Mouse (Mus musculus) 3134 (cell line): ENCODE measurements around the gene Lmx1b.

Experiments used
- DNase-seq: peaks from one replicate; pipeline ENCODE4 v3.0.0-alpha.2; 2011; ENCODE audit warnings: low spot score; ENCODE audit not compliant: insufficient read length; ENCODE audit errors: extremely low read depth

Gene Lmx1b

DNA sequence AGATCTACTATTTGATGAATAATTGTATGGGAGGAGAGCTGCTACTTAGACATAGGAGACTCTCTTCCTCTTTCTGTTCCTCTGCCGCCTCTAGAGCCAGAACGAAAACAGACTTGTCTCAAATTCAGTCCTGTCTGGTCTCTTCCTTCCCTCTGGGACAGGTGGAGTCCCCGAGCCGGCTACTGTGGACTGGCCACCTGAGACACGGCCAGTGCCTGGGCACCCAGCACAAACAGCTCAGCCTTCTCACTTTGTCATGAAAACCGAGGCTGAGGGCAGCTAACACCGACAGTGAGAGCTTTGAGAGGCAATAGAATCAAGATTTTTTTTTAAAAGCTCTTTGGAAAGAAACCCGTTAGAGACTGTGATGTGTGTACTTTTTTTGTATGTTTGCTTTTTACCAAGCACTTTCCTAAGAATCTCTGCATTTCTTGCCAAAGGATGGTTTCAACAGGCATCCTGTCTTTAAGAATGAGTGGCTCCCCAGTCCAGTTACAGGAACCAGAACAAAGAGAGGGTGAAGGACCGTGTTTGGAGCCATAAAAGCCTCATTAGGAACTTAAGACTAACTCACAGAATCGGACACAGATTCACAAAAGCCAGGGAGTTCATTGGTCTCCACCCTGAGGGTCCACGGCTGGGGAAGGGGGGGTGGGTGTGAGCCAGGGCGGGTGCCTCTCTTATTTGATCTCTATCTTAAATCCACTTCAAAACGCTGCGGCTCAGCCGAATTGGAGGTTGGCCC, 5.4 kb upstream of the Lmx1b start:
- DNase-seq = no peak

DNA sequence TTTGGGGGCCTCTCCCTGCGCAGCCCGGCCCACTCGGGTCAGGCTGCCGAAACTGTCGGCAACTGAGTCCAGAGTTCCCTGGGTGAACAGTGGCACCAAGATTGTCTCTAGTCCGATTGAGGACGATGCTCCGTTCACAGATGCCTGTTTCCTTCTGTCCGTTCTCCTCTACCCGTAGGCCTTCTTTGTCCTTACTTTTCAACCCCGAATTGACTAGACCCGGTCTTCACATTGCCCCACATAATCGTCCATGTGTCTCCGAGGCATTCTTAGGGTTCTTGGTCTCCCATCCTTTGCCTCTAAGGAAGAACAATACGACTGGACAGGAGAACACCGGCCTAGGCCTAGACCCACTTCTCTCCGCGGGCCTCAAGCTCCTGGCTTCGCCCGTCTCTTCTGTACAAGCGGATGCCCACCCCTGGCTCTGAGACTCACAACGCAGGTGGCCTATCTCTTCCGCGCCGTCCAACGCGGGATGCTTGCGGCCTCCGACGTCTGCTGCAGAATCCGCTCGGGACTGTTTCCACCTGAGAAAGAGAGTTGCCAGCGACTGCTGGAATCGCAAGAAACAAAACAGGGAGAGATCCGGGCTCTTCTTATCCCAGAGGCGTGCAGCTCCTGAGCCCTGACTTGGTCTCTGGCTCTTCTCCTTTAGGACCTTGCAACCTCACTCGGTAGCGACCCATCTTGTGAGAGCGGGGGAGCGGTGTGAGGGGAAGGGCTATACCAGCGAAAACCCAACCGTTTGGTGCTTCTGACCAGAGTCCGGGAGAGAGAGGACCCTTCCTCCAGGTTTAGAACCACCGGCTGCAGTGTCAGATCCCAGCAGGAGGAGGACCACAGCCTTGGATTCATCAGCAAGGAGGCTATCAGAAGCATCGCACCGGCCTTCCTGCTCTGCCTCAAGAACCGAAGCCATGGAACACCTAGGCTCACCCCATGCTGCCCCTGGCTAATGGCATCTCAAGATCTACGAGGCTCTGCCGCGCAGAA, 3.7 kb upstream of the Lmx1b start:
- DNase-seq = no peak

DNA sequence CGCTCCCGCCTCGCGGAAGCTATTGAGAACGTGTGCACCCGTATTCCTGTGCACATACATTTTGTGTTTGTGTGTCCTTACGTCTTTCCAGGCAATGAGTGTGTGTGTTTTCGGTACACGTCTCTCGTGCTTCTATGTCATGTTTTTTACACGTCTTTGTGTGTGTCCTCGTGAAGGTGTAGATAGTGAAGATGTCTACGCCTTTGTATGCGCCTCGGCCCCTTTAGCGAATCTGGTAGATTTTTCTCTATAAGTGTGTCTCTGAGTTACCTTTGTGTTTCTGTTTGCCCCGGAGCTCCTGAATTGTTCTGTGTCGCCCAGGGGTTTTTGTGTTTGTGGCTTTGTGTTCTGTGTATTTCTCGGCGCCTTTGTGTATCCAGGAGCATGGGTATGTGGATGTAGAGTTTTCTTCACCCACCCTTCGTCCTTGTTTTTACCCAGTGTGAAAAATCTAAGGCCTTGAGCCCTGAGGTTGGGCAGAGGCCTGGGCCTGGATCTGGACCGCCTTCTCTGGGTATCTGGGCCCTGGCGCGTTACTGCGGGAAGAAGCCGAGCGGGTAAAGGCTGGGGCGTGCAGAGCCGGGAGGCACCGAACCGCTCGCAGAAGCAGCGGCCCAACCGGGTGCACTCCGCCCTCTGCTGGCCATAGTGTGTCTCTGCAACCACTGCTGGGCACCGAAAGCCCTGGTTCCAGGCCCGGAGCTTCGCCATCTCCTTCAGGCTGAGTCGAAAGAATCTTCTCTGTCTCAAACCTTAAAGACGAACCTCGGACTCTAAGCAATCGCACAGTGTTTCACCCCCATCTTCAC, 2.5 kb upstream of the Lmx1b start:
- no peak for DNase-seq

DNA sequence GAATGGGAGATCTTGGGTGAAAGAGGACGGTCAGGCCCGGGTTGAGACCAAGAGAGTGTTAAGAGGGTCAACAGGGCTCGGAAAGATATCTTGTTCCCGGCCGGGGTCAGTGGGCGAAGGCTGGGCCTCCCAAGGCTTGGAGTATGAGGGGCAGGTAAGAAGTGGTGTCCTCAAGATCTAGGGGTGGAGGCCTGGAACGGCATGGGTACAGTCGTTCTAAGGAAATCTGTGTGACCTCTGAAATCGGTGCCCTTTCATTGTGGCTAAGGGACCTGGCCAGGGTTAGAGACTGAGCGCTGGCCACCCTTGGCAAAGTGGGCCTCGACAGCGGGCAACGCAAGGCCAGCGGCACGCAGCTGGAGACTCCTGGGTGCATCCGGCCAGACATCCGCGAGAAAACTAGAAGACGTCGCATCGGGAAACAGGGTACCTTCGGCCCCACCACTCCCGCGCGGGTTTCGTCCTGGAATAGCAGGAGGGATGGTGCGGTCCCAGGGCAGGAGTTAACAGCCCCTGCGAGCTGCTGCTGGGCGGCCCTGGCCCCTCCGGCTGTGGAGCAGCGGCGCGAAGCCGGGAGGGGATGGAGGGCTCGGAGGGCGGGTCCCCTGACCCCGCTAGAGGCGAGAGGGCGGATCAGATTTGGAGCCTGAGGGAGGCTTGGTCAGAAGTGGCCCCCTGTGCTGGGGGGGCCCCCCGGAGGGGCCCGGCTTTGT, 1.7 kb upstream of the Lmx1b start:
- DNase-seq = no peak

DNA sequence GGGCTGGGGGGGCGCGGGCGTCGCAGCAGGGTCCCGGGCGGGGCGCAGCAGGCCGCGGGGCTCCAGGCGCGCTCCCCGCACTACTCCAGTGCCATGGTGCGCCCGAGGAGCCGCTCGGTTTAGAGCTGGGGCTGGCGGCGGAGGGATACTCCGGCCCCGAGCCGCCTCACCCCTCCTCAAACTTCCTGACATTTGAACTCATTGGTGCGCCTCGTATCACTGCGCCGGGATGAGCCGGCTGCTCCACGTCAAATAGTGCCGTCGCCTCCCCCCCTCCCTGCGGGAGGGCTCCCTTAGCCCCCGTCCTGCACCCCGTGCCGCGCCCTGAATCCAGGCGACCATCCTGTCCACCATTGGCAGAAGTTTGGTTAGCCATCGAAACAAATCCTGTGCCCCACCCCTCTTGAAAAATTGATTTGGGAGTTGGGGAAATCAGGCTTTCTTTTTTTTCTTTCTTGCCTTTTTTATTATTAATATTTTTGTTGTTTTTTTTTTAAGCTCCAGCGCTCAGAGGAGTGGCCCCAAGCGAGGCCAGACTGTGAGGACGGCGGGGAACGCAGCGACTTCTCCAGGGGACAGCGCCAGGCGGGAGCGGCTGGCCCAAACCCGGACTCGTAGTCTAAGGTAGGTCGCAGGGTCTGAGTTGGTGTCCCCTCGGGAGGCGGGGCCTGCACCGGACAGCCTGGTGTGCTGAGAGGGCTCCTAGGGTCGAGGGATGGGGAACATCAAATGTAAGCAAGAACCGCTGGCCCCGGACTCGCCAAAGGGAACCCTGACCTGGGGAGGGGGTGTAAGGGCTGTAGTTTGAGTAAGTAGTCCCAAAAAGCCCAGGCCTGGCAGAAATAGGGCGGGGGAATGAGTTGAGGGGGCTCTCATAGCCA, 907 bp upstream of the Lmx1b start:
- DNase-seq = no peak

DNA sequence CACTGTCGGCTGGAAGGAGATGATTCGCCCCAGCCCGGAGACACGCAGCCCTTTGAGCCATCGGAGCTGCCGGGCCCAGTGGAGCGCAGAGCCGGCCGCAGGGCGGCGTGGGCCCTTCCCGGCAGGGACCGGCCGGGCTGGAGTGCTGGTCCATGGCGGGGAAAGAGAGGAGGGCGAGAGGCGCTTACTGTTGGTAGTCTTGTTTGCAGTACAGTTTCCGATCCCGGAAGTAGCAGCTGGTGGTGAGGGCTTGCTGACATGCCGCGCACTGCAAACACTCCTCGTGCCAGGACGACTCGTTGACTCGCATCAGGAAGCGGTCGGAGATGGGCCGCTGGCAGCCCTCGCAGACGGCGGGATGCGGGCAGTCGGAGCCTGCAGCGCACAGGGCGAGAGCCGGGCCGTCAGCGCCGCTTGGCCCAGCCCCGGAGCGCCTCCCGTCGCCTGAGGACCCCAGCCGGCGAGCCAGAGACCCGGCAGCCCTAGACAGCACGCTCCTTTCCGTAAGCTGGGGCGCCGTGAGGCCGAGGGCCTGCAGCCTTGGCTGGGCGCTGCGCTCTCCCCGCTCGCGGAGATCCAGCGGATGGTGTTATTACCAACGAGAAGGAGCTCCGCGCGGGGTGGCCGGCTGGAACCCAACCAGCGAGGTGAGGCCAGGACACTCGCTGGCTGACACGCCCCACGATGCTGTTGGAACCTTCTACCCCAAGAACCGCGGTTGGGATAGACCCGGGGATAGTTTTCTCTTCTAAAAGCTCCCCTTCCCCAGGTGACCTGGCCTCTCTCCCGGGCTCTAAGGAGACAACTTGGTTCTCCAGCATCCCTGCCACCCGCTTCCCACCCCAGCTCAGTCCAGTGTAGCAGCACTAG, 775 bp downstream of the Lmx1b start:
- no peak for DNase-seq

DNA sequence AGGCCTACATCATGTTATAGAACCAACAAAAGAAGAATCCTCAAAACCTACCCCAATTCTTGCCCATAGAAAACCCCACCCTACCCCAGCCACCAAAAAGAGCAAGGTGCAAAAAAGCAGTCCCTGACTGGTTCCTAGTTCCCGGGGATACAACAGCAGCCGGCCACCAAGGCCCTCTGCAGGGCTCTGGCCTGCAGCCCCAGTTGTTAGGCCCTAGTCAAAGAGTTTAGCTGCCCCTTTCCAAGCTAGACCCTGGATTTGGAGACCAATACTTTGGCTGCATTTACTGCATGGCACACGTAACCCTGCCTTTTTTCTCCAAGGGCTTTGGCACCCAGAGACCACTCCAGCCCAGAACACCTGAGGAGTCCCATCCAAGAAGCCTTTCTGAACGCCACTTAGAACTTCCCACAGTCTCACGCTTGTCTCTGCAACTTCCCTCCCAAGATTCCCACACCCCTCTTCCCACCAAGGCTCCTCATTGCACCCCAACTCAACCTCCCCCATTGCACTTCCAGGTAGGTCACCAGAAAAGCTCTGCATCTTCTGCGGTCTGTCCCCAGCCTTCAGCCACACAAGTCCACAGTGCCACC, 2.1 kb downstream of the Lmx1b start:
- DNase-seq = no peak

DNA sequence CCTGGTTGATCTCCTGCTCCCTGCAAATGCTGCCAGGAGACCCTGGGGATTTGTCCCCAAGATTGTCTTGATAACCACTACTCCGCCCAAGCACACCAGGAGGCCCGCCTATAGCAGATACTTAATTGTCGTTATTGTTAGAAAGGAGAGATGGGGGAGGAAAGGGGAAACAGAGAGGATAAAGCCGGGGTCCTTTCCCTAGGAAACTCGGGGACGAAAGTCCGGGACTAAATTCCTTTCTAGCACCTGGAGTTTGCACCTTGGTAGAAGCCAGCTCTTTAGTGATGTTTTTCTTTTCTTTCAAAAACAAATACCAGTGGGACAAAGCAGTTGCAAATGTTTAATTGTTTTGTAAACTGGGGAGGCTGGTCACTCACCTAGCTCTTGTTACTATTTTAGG, 3.0 kb downstream of the Lmx1b start:
- DNase-seq = no peak

DNA sequence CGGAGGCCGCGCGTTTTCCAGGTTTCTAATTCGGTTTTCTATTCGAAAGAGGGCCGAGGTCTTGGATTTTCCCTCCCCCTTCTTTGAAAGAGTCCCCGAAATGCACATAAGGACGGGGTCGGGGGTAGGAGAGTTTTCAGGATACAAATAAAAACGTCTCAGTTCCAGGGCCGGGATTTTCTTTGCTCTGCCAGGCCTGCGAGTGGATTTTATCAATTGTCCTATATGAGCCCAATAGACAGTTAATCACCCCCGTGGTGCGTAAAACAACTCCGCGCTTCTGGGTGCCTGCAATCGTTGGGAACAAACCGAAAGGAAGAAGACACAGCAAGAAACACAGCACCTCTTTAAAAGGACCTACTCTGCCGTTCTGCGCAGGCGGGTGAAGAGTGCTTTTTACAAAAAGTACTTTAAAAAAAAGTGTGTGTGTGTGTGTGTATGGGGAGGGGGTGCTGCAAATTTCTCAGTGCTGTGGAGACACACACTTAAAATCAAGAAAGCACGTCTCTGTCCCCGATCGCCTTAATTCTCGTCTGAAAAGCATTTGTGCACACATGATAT, 3.6 kb downstream of the Lmx1b start:
- no peak for DNase-seq

DNA sequence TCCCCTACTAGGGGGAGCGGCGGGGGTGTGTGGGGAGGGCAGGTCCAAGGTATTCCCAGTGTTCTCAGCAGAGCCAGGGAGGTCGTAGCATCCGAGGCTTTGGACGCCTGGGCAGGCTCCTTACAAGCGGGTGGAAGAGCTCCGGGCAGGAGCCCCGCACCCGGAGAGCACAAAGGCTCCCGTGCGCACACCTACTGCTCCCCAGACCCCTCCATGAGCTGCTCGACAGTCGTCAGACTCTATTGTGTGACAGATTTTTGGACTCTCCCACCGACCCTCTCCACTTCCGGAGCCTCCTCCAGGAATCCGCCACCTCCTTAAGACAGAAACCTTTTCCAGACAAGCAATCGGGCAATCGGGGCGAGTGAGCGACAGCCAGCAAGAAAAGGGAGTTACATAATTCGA, 4.2 kb downstream of the Lmx1b start:
- DNase-seq = no peak

DNA sequence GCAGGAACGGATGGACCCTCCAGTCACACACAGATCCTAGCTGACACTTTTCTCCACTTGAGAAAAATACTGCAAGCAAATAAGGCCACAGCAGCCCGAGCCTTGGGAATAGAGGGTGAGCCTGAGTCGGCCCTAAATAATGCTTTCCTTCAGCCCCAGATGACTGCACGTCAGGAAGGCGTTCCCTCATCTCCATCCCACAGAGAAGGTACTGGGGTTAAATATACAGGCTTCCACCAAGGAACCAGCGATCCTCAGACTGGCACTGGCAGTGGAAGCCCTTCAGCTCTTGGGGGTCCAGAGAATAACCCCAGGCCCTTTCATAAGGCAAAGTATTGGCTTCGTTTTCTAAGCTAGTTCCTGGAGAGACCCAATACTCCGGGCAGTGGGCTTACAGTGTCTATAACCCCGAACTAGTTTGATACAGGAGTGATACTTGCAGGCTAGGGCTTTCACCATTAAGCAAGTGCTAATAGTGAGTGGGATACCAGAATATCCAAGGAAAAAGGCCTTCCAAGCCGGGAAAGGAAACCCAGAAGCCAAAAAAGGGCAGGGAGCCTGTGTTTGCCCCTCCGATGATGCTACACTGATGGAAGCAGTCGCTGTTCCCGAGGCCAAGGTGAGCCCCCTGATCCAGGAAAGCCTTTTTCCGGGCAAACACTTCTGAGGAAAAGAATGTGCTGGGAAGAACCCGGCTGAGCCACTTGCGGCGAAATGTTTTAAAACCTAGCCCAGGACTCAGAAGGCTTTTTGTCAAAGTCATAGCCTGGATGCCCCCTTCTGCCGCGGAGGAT, 4.8 kb downstream of the Lmx1b start:
- DNase-seq = no peak

DNA sequence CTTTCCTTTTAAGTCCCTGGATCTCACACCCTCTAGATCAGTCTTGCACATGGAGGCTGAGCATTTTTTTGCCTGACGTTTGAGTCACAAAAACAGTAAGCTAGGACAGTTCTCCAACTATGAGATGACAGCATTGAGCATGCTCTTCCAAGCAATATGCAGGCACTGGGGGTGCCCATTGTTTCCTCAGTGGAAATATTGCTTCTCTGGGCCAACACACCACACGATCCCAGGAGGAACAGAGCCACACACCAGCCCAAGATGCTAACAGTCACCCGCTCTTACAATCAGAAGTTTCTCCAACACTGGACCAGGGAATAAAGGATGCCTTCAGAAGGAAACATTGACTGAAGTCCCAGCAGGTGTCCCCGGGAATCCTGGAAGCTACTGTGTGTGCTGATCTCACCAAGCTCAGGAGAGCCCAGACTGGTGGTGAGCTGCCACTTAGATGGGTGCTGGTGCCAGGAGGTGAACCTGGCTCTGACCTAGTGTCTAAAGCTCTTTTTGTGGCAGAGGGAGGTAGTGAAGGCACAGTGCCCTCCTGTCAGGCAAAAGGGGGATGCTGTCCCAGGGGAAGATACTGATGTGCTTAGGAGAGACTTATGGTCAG, 5.7 kb downstream of the Lmx1b start:
- no peak for DNase-seq

DNA sequence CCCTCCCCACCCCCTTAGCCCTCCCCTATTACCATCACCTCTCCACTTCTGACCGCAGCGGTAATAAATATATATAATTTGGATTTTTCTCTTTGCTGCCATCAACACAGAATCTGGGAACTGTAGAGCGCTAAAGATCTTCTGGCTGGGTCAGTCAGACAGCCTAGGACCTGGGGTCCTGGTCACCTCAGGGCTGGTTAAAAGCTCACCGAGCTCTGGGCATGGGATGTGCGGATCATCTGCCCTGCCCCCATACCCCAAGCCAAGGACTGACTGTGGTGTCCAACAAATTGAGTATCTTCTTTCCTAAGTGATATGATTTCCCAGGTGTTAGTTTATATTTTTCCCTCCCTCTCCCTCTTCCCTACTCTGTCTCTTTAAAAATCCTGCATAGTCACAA, 6.4 kb downstream of the Lmx1b start:
- no peak for DNase-seq

DNA sequence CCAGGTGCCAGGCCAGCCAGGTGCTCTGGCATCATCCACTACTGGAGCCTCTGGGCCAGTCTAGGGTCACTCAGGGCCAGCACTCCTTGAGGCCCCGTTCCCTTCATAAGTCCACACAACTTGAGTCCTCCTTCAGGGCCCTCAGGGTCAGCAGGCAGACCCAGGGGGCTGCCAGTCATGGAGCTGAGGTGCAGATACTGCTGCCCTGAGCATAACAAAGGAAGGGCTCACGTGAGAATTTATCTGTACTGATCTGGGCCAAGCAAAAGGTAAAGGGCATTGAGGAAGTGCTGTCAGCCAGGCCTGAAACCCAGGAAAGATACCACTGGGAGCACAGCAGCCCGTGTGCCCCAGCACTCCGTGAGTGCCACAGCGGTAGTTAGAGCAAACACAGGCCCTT, 7.1 kb downstream of the Lmx1b start:
- DNase-seq = no peak

DNA sequence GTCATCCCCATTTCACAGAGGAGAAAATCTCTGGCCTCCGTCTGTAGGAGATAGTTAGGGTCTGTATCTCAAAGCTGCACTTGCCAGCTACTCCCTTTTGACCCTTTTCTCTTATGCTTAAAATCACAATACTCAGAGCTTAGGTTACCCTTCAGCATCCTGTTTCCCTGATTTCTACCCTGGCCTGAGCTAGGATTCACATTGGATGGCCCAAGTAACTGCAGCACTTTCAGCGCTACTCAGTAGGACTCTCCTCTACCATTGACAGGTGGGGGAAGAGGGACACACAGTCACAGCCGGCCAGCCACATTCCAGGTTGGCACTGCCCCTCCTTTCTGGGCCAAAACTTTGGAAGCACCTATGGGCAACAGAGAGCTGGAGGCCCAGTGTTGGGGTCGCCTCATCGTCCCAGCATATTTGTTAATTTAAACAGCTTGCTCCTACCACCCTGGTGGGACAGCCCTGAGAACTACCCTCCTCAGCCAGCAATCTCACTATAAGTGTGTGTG, 7.7 kb downstream of the Lmx1b start:
- DNase-seq = no peak

DNA sequence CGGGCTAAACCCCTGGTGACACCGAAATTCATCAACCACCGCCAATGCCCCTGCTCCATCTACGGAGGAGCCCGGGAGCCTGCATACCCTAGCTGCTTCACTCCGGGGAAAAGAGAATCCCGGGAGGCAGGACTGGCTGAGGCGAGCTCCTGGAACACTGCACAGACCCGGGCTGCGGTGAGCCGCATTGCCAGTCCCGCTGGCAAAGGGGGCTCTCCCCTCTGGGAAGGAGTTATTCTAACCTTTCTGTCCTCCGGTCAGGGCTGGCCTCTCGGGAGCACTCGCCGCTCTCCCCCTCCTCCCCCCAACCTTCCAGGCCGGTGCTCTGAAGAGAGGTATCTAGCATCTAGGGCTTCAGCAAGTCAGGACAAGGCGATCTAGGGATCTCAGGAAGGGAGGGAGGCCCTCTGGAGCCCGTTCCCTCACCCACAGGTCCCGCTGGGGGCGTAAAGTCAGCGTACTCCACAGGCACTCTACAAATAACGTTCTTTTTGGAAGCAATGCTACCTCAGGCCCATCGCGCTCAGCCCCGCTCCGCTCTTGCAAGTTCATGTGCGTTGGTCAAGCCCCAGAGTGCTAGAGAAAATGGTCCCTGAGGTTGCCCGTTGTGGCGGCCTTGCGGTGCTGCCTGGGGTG, 8.5 kb downstream of the Lmx1b start:
- DNase-seq = no peak
